Mouse (Mus musculus) retina, embryonic 14.5 days (tissue): ENCODE measurements at regions not wholly inside any gene's neighbourhood (a gene's known extent, or its start where the extent isn't known, plus 50 kb on each side); places are given as distances from the start of the nearest gene placed in this dataset.

Experiments
- DNase-seq: peaks from one replicate; pipeline ENCODE4 v3.0.0-alpha.2; 2015; ENCODE audit warnings: low spot score

DNA sequence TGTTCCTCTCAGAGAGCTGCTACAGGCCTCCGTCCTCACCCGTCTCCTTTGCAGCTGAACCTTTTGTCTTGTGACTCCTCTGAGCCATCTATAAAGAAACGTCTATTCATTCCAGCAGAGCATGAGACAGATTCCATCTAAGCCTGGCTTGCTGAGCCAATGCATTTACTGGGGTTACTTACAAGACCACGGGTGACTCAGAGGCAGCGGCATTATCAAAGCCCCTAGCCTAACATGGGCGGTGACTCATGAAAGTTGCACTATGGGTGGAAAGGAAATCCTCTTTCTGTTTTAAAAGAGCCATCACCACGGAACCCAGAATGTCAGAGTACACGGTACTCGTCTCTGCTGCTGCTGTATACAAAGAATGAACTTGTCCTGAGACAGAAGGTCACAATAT lies 62.8 kb upstream of the Rbms3 start:
- no peak for DNase-seq

DNA sequence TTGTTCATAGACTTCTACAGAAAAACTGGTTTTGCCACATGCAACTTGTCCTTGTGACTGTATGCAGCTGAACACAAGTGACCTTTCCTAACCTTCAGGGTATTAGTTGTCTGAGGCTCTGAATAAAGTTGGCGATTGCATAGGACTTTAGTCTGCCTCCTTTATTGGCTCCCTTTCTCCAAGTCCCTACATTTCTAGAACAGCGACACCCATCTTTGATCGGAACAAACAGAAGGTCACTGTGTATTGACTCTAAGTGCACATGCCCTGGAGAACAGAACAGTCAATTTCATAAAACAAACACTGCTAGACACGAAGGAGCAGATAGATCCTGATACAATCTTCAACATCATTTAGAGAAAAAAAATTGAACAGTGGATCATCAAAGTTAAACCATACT lies 60.2 kb upstream of the Rbms3 start:
- no peak for DNase-seq
